ENCODE assay signal across 8 mouse cellular contexts in genomic region chr5:118515280-118515721, GRCm38 (mm10). TPM values are rescaled to one million over a fixed set of nuclear protein-coding genes. Genes with fewer than 3 reads are reported as not detected.
DNase-seq lines count a peak whose midpoint lies in the region; ATAC-seq and TF ChIP-seq lines count a peak whose summit lies in the region.

No protein-coding gene starts in this region.

- DNase-seq in hindbrain, postnatal 0 days (ENCODE audit: low spot score) = peak; percentile 70
- DNase-seq in left cerebral cortex, adult 18-20 months (ENCODE audit: low spot score in 2 of 2) = peak; percentile 73 to 81
- peak; percentile 70 for DNase-seq in right cerebral cortex, postnatal 4 days
- DNase-seq in c-Kit-positive CD71-positive TER-119-positive erythroid progenitor cells, embryonic 14.5 days (ENCODE audit: low spot score) = no peak

- H3K36me3 ChIP-seq in hindbrain, embryonic 12.5 days = no peaks in the 10 kb centered on the region
- H3K36me3 ChIP-seq in hindbrain, embryonic 13.5 days = no peaks in the 10 kb centered on the region
- no peaks in the 10 kb centered on the region for H3K36me3 ChIP-seq in hindbrain, postnatal 0 days (ENCODE audit: insufficient read depth, low read length)

- peak overlapping the region; percentile 36; the same call in 1 of the 2 replicates for H3K27ac ChIP-seq in hindbrain, embryonic 12.5 days
- no peak overlapping the region for H3K27ac ChIP-seq in hindbrain, embryonic 13.5 days
- peak overlapping the region; percentile 85; the same call in 1 of the 2 replicates for H3K27ac ChIP-seq in cortical plate, adult 2 months (ENCODE audit: insufficient read depth, low read length)
- H3K27ac ChIP-seq in hindbrain, postnatal 0 days = no peak overlapping the region

- H3K4me1 ChIP-seq in hindbrain, embryonic 12.5 days = peaks cover 38% of the 10 kb centered on the region
- peaks cover 44% of the 10 kb centered on the region for H3K4me1 ChIP-seq in hindbrain, embryonic 13.5 days (replicated peaks)
- peaks cover 5% of the 10 kb centered on the region; the same call in 1 of the 2 replicates for H3K4me1 ChIP-seq in cortical plate, adult 2 months (ENCODE audit: control insufficient read depth, insufficient read depth, low read length)
- no peaks in the 10 kb centered on the region; the same call in 1 of the 2 replicates for H3K4me1 ChIP-seq in hindbrain, postnatal 0 days (ENCODE audit: insufficient read depth, low read length)

- 13% methylated on average over 11 of the region's 11 CpGs for WGBS in hindbrain, embryonic 12.5 days
- whole genome bisulfite sequencing in hindbrain, embryonic 13.5 days = 14% methylated on average over 11 of the region's 11 CpGs
- WGBS in hindbrain, postnatal 0 days = 18% methylated on average over 11 of the region's 11 CpGs

- no peak overlapping the region for H3K4me3 ChIP-seq in hindbrain, embryonic 12.5 days
- H3K4me3 ChIP-seq in hindbrain, embryonic 13.5 days = no peak overlapping the region
- H3K4me3 ChIP-seq in cortical plate, adult 2 months (ENCODE audit: insufficient read depth, low read length) = no peak overlapping the region
- no peak overlapping the region for H3K4me3 ChIP-seq in hindbrain, postnatal 0 days (ENCODE audit: low read length)

- no peak overlapping the region for H3K9ac ChIP-seq in hindbrain, embryonic 12.5 days
- H3K9ac ChIP-seq in hindbrain, embryonic 13.5 days = no peak overlapping the region
- no peak overlapping the region for H3K9ac ChIP-seq in hindbrain, postnatal 0 days (replicated peaks; ENCODE audit: low read length)

- H3K4me2 ChIP-seq in hindbrain, embryonic 12.5 days (replicated peaks) = peak overlapping the region; percentile 57; the same call in 1 of the 2 replicates
- H3K4me2 ChIP-seq in hindbrain, embryonic 13.5 days = no peak overlapping the region
- no peak overlapping the region for H3K4me2 ChIP-seq in hindbrain, postnatal 0 days (ENCODE audit: low read depth, low read length)

- H3K9me3 ChIP-seq in hindbrain, embryonic 12.5 days (replicated peaks) = no peaks in the 10 kb centered on the region
- no peaks in the 10 kb centered on the region for H3K9me3 ChIP-seq in hindbrain, embryonic 13.5 days
- H3K9me3 ChIP-seq in hindbrain, postnatal 0 days (ENCODE audit: low read length) = no peaks in the 10 kb centered on the region

- TF ChIP-seq POLR2A in cortical plate, adult 2 months (IDR thresholded peaks at IDR 0.05; ENCODE audit: extremely low read depth, insufficient read depth, low read length) = no peak

- TF ChIP-seq CTCF in cortical plate, adult 2 months (IDR thresholded peaks at IDR 0.05; ENCODE audit: extremely low read depth, insufficient read depth, low read length) = no peak
- no peak for TF ChIP-seq CTCF in hindbrain, postnatal 0 days (IDR thresholded peaks at IDR 0.05; ENCODE audit: low read depth)

- H3K27me3 ChIP-seq in hindbrain, embryonic 12.5 days = peaks cover 25% of the 10 kb centered on the region
- peaks cover 38% of the 10 kb centered on the region; the same call in 1 of the 2 replicates for H3K27me3 ChIP-seq in hindbrain, embryonic 13.5 days
- H3K27me3 ChIP-seq in hindbrain, postnatal 0 days (ENCODE audit: insufficient read depth, low read length) = peaks cover 4% of the 10 kb centered on the region; the same call in 1 of the 2 replicates

- peak; percentile 56; the same call in 1 of the 2 replicates for ATAC-seq in hindbrain, embryonic 12.5 days (ENCODE audit: low FRiP score)
- no peak for ATAC-seq in hindbrain, embryonic 13.5 days (ENCODE audit: low FRiP score)
- ATAC-seq in hindbrain, postnatal 0 days = no peak
- ATAC-seq in monocyte, adult 5-6 weeks (replicated peaks; ENCODE audit: insufficient number of reproducible peaks, low FRiP score, low TSS enrichment, poor library complexity, severe bottlenecking) = no peak

RNA-seq across cellular contexts. Expression of gene Med13l, which starts 45.2 kb away (rescaled TPM):
- polyA plus RNA-seq in hindbrain, embryonic 12.5 days (2016; fragmentation: Nextera tagmentation; extraction: Ambion mirVana) = 18.1 and 18.7 TPM in 2 replicates
- 15.3 and 16.3 TPM in 2 replicates for polyA plus RNA-seq in hindbrain, embryonic 13.5 days (2015; fragmentation: Nextera tagmentation; extraction: Ambion mirVana)
- 29.9 and 31.9 TPM in 2 replicates for polyA plus RNA-seq in cortical plate, adult 2 months (2012; rRNA removed)
- 27.1 and 28.9 TPM in 2 replicates for total RNA-seq in hindbrain, postnatal 0 days (2014; rRNA removed)
- 9.8 and 11.3 TPM in 2 replicates for polyA plus RNA-seq in hindbrain, postnatal 0 days (2015; fragmentation: Nextera tagmentation; extraction: Ambion mirVana)
- 100 to 1,000 TPM; 108 to 109 TPM for total RNA-seq in left cerebral cortex, adult 18-20 months (2021)
- 38.0 to 65.2 TPM (median 41.5 TPM) in 3 replicates for total RNA-seq in monocyte, adult 5-6 weeks (2017)

Comparison
In these comparisons a context has a peak if more than half of its experiments do, and no peak if none do; other contexts are left out.
1. H3K27ac ChIP-seq: peak in hindbrain, embryonic 12.5 days (single experiment) and cortical plate, adult 2 months (single experiment); none in hindbrain, embryonic 13.5 days (single experiment) and hindbrain, postnatal 0 days (single experiment).